Mouse (Mus musculus): Measurements from ENCODE around the gene Ess2.
A peak's percentile ranks its signal among the peaks of the same experiment; 100 is the strongest.

Gene Ess2

DNA sequence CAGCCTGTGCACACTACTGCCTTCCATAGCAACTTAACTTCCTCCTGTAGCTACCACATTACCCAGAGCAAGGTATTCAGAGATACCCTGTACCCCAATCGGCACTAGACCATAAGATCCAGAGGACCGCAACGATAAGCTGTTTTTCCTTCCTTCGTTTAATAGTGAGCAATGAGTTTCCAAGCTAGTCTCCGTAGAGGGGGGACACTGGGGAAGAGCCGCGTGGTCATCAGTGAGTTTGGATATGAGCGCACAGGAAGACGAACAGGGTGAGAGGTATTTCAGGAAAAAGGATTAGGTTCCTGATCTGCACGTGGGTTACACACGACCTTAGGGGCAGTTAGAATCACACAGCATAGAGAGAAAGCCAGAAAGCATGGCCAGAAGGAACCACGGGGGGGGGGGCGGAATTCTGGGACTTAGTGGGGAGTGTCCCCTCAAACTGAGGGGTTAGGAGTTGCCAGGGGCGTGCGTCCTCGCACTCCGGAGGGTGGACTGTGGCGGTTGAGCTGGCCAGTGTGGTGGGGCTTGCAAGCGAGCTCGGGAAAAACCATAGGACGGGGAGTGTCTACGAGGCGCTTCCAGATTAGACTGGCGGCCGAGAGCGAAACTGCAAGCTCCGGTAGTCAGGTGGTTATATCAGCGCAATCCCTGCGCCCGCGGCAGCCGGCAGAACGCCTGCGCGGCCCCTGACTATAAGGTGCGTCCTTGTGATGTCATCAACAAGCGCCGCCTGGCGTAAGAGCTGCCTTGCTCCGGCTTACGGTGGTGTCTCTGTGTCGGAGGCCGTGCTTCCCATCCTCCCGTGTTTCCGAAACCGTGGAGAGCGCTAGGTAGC, 10.4 kb upstream of the Ess2 start:
- peak; percentile 98 for DNase-seq

GRCm38 (mm10) chr16:17920586-17920985, 9.4 kb upstream of the Ess2 start:
- DNase-seq, result no peak

- peak; percentile 7 for DNase-seq
Observed at GRCm38 (mm10) chr16:17914307-17915249, 3.4 kb upstream of the Ess2 start, which contains the start of gene Gsc2. TSS of gene Gsc2 (minus strand) at chr16:17915059.

- DNase-seq, result no peak
Observed at GRCm38 (mm10) chr16:17898462-17898861, 12.7 kb downstream of the Ess2 start, which contains the start of the genes Dgcr2 and Tssk2. TSS of gene Dgcr2 (minus strand) at chr16:17898562. TSS of gene Tssk2 (plus strand) at chr16:17898637.

DNA sequence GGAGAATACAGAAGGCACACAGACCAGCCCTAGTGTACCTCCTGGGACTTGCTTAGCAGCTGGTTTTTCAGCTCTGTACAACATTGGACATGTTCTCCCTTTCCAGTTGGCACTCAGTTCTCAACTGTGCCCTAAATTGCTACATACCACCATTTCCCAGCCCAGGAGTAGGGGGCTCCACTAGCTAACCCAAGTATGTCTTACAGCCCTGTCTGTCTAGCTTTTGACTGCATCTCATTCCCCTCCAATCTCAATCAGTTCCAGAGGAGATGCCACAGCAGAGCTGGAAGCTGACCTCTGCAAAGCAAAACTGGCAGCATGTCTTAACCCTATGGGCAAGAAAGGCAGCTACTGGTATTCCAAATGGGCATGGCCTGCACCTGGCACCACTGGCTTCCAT, 15.1 kb downstream of the Ess2 start:
- DNase-seq, result no peak

- no peak for DNase-seq
Observed at GRCm38 (mm10) chr16:17893923-17894322, 17.2 kb downstream of the Ess2 start, which contains the start of gene Tssk1. TSS of gene Tssk1 (plus strand) at chr16:17894223.

- DNase-seq, result peak; percentile 59
Observed at GRCm38 (mm10) chr16:17892606-17893005, 18.5 kb downstream of the Ess2 start.

DNA sequence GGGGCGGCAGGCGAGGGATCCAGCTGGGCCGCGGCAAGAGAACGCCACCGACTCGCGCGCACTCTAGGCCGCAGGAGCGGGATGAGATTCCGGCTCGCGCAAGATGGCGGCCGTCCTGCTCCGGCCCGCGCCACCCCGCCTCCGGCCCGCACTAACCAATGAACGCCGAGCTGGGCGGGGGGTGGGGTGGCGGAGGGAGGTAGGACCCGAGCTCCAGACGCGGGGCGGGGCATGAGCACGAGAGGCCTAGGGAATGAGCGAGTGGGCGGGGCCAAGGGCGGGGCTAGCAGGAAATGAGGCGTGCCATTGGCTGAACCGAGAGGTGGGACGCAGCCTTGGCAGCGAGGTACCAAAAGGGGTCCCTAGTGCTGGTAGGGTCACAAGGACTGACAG, 19.6 kb downstream of the Ess2 start, which contains the start of gene Gm20518:
TSS of gene Gm20518 (minus strand) at position 105 of the 393 bp plus-strand sequence.
- DNase-seq, result peak; percentile 100

- DNase-seq, result peak; percentile 82
Observed at GRCm38 (mm10) chr16:17890917-17891566, 20.1 kb downstream of the Ess2 start.

- DNase-seq, result no peak
Observed at GRCm38 (mm10) chr16:17890342-17890727, 20.8 kb downstream of the Ess2 start.

GRCm38 (mm10) chr16:17889689-17890341, 21.3 kb downstream of the Ess2 start:
- no peak for DNase-seq

GRCm38 (mm10) chr16:17884116-17884515, 27.0 kb downstream of the Ess2 start:
- peak; percentile 21 for DNase-seq

GRCm38 (mm10) chr16:17882196-17882595, 29.0 kb downstream of the Ess2 start:
- peak; percentile 50 for DNase-seq

GRCm38 (mm10) chr16:17879571-17879970, 31.6 kb downstream of the Ess2 start:
- DNase-seq, result no peak

DNA sequence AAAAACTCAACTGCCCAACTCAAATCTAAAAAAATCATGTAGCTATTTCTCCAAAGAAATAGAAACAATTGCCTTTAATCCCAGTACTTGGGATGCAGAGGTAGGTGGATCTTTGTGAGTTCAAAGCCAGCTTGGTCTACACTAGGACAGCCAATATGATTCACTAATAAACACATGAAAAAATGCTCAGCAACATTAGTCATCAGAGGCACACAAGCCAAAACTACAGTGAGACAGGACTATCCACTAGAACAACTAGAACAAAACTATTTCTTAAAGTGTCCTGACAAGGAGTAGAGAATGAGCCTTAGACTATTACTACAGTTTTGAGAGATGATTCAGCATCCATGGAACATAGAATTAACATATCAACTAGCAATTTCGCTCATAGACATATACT, 35.1 kb downstream of the Ess2 start:
- DNase-seq, result no peak

DNA sequence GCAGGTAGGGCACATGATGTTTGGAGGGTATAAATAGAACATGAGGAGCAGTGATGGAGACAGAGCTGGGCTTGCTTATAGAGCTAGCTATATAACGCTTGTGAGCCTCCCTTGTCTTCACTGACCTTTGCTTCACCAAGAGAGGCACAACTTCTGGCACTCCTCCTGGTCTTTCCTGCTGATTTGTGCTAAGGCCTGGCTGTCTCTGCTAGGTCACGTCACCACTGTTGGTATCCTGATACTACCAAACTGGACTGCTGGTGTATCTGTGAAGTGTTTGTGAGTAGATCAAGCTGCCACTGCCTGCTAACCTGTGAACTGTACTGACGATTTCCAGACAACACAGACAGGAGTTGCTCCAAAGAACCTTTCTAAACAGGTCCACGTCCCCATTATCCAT, 36.0 kb downstream of the Ess2 start:
- DNase-seq, result peak; percentile 6

- no peak for DNase-seq
Observed at GRCm38 (mm10) chr16:17872995-17873394, 38.2 kb downstream of the Ess2 start.

DNA sequence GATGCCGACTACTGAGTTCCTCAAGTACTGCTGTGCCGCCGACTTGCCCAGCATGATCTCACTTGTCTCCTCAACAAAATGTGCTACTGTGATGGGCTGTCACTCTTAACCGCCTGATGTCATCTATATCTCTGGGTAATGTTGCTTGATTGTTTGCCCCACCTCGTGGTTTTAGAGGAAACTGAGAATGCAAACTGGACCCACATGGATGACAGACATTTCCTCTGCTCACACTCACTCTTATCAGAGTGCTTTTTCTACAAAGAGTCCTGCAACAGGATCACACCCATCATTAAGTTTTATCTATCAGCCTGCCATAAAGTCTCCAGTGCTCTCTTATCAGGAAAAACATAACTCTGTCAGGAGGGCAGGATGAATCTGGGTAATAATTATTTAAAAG, 39.9 kb downstream of the Ess2 start:
- DNase-seq, result no peak

GRCm38 (mm10) chr16:17865770-17866169, 45.4 kb downstream of the Ess2 start:
- peak; percentile 64 for DNase-seq

- DNase-seq, result no peak
Observed at GRCm38 (mm10) chr16:17865293-17865692, 45.9 kb downstream of the Ess2 start.

DNA sequence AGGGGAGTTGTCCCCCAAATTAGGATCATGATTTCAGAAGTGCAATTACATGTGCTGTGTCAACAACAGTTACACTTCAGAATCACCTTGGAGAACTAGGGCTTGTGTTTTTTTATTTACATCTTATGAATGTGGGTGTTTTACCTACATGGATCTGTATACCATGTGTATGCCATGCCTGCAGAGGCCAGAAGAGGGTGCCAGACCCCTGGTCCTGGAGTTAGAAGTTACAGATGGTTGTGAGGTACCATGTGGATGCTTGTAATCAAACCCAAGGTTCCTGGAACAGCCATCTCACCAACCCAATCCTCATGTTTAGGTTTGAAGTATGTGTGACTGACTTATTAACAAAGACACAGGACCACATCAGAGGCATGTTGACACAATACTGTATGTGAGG, 52.6 kb downstream of the Ess2 start:
- DNase-seq, result peak; percentile 44

DNA sequence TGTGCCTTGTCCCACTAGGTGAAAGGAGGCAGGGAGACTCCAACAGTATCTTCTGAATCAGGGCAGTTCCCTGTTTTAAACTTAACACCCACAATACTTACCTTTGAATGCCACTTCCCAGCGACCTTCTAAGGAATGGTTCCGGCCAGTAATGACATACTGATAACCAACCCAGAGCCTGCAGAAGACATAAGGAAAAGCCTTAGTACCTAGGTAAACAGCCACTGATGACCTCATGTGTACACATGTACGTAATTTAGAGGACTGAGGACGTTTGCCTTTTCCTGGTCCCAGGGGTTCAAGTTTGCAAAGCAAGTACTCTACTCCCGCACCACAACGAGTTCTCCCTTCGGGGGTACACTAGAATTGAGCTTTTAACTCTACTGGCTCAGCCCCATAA, 54.0 kb downstream of the Ess2 start:
- DNase-seq, result no peak
